Mouse (Mus musculus) layer of hippocampus, postnatal 10 days (tissue): Measurements from ENCODE around the gene Yipf1. TPM values are rescaled to one million over a fixed set of nuclear protein-coding genes. Genes with fewer than 3 reads are reported as not detected.

Experiments
- DNase-seq, 2 experiments: peaks; one replicate each; pipeline ENCODE4 v3.0.0; 2021; ENCODE audit warnings: low spot score in 2 of 2
- total RNA-seq, 2 experiments: library from RNA; stranded (reverse); gene quantifications; 2 replicates each; pipeline ENCODE4 v1.2.3; 2021

The Yipf1 gene
- total RNA-seq, 2 experiments from 2014 or later, result 46.9 to 49.1 TPM

- peak; percentile 85 to 88 for DNase-seq
These were observed 53.6 kb downstream of the Yipf1 start, which contains the start of gene Ndc1 for GRCm38 (mm10) chr4:107367567-107368314. Ndc1 (plus strand) TSS chr4:107367784.

GRCm38 (mm10) chr4:107372304-107372703 lies 58.1 kb downstream of the Yipf1 start:
- DNase-seq, result no peak

GRCm38 (mm10) chr4:107374677-107375076 lies 60.5 kb downstream of the Yipf1 start:
- no peak for DNase-seq

GRCm38 (mm10) chr4:107378954-107379353 lies 64.8 kb downstream of the Yipf1 start:
- no peak for DNase-seq

GRCm38 (mm10) chr4:107380871-107381270 lies 66.7 kb downstream of the Yipf1 start:
- DNase-seq, result no peak

GRCm38 (mm10) chr4:107387038-107387437 lies 72.9 kb downstream of the Yipf1 start:
- DNase-seq, result peak; percentile 48 to 49

DNA sequence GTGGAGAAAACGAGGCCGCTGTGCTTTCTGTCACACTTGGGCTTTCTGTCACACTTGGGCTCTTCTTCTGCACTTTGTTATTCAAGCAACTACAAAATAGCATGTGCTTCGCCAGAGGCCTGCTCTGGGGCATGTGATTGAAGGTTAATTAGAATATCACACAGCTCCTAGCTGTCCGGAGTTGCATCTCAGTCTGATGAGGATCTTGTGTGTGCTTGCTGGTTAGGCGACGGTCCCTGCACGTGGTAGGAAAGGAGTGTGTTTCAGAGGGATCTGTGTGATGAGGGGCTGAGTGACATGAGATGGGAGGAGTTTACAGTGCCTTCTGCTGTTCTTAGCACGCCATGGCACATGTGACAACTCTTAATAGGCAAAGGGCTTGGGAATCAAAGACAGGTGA lies 73.3 kb downstream of the Yipf1 start:
- DNase-seq, result peak; percentile 10 to 20

- DNase-seq, result no peak
These were observed 74.1 kb downstream of the Yipf1 start for GRCm38 (mm10) chr4:107388291-107388690.

DNA sequence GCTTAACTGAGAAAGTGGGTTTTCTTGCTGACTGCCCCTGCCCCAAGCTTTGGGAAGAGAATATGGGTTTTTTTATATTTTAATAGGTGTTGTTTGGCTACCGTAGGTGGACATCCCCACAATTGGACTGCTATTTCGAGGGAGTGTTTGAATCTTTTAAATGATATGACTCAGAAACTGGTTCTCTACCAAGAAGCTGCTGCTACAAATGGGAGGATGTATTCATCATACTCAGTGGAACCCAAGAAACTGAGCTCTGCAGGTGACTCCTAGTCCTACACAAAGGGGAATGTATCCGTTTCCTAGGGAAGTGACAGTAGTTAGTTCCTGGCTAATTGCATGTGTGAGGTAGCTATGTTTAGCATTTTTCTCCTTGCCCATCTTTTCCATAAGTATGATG lies 75.2 kb downstream of the Yipf1 start:
- no peak for DNase-seq

GRCm38 (mm10) chr4:107393771-107394170 lies 79.6 kb downstream of the Yipf1 start:
- DNase-seq, result no peak

Other genes with a start within 250 kb of the Yipf1 start
- 10 to 100 TPM; 63.5 to 74.0 TPM for gene Mrpl37, start 247.5 kb upstream of the Yipf1 start, total RNA-seq
- 10 to 100 TPM in 1 of 2 experiments, 1 to 10 TPM in 1; 9.6 to 10.5 TPM for gene Cyb5rl, start 247.4 kb upstream of the Yipf1 start, total RNA-seq
- not detected for gene Cdcp2, start 217.5 kb upstream of the Yipf1 start, total RNA-seq
- gene Tmem59, start 136.0 kb upstream of the Yipf1 start, total RNA-seq, result 100 to 1,000 TPM; 154 to 161 TPM
- 10 to 100 TPM; 22.3 to 23.0 TPM for gene Tceanc2, start 135.2 kb upstream of the Yipf1 start, total RNA-seq
- not detected for gene Ldlrad1, start 105.2 kb upstream of the Yipf1 start, total RNA-seq
- gene Lrrc42, start 60.8 kb upstream of the Yipf1 start, total RNA-seq, result 10 to 100 TPM; 39.5 to 41.2 TPM
- gene Hspb11, start 60.8 kb upstream of the Yipf1 start, total RNA-seq, result 10 to 100 TPM; 21.1 to 22.4 TPM
- gene Dio1, start 7.2 kb upstream of the Yipf1 start, total RNA-seq, result not detected
- gene Ndc1, start 53.4 kb downstream of the Yipf1 start, total RNA-seq, result 10 to 100 TPM; 17.2 to 17.6 TPM
- gene Glis1, start 120.2 kb downstream of the Yipf1 start, total RNA-seq, result 1 to 10 TPM; 1.1 to 2.4 TPM